Mouse (Mus musculus): ENCODE measurements around the gene Cdk8. TPM values are rescaled to one million over a fixed set of nuclear protein-coding genes. Genes with fewer than 3 reads are reported as not detected.

Gene Cdk8
- total RNA-seq, 2 experiments from 2014 or later: 37.5 to 43.2 TPM

GRCm38 (mm10) chr5:146344911-146345686, 114.1 kb downstream of the Cdk8 start:
- intact Hi-C loops (cut with DNase I): no loop called here

GRCm38 (mm10) chr5:146347081-146347480, 116.1 kb downstream of the Cdk8 start:
- intact Hi-C loops (cut with DNase I): no loop called here
- no peak for DNase-seq (ENCODE audit: low spot score in 2 of 2)

More at GRCm38 (mm10) chr5:146344911-146345686, 114.1 kb downstream of the Cdk8 start:
- DNase-seq (ENCODE audit: low spot score in 2 of 2): no peak

GRCm38 (mm10) chr5:146349183-146349582, 118.2 kb downstream of the Cdk8 start:
- intact Hi-C loops (cut with DNase I): no loop called here
- no peak for DNase-seq (ENCODE audit: low spot score in 2 of 2)

GRCm38 (mm10) chr5:146350784-146351183, 119.8 kb downstream of the Cdk8 start:
- no peak for DNase-seq (ENCODE audit: low spot score in 2 of 2)
- intact Hi-C loops (cut with DNase I): no loop called here

- no peak for DNase-seq (ENCODE audit: low spot score in 2 of 2)
Observed at GRCm38 (mm10) chr5:146352006-146352405, 121.0 kb downstream of the Cdk8 start.

More at GRCm38 (mm10) chr5:146352006-146352405, 121.0 kb downstream of the Cdk8 start:
- intact Hi-C loops (cut with DNase I): no loop called here

Other genes starting within 250 kb of the Cdk8 start
- not detected for gene Cyp3a25, start 221.6 kb upstream of the Cdk8 start, total RNA-seq (2021)
- gene Cyp3a59, start 152.0 kb upstream of the Cdk8 start, total RNA-seq (2021): not detected
- gene Gm5565, start 70.7 kb upstream of the Cdk8 start, total RNA-seq (2021): not detected
- not detected for gene Gm6309, start 60.5 kb upstream of the Cdk8 start, total RNA-seq (2021)
- 1 to 10 TPM in 1 of 2 experiments, under 1 TPM in 1; 0.67 to 1.6 TPM for gene 1700001J03Rik, start 45.9 kb upstream of the Cdk8 start, total RNA-seq (2021)
- gene Rnf6, start 9.7 kb upstream of the Cdk8 start, total RNA-seq (2021): 10 to 100 TPM; 67.1 to 75.2 TPM
- 10 to 100 TPM; 90.6 to 96.2 TPM for gene Wasf3, start 153.8 kb downstream of the Cdk8 start, total RNA-seq (2021)

Data from left cerebral cortex, postnatal 36 days (tissue).